Mouse (Mus musculus) erythroblast, embryonic 14.5 days (primary cell): ENCODE results near the gene Nudt9.

Source experiments
- GATA1 ChIP-seq: IDR thresholded peaks from 2 replicates; pipeline ENCODE4 v1.6.1; 2012; ENCODE audit warnings: low read length, inconsistent platforms, mixed read lengths
- TAL1 ChIP-seq: IDR thresholded peaks from 3 replicates; pipeline ENCODE4 v1.6.1; 2012; ENCODE audit warnings: low read length, inconsistent platforms, mixed read lengths

DNA sequence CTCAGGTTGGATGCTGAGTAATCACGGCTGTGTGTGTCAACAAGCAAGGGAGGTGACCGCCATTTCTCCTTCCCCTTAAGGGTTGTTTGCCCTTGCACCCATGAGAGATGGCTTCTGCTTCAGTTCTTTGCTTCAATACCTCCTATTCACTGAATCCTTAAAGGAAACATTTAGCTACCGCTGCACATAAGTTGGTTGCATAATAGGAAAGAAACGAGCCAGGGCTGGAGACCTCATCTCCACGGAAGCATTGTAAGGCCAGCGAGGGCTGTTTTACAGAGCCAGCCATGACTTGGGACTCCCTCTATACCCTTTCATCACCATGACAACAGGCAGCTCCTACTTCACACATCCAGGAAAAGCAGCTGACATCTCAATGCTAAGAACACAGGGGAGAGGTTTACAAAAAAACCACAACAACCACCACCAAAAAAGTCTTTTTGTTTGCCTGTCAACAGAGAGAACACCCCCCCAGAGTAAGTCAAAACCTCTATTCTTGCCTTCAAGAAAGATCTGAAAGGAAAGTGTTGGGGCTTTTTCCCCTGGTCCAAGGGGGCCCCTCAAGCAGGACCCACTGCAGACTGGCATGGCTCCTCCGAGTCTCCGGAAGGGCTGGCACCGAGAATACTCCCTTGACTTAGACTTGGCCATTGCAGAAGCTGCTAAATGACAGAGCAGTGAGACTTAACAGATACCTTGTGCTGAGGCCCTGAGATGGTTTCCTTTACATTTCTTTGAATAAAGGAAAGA, 64.2 kb downstream of the Nudt9 start:
- TF ChIP-seq TAL1 (no peak), GATA1 (no peak)
